Mouse (Mus musculus) testis, postnatal 14 days (tissue): ENCODE measurements around the gene Gm27029.
"Not testable (repeated sequence)": the region's sequence is repeated elsewhere in the genome, so short reads cannot be mapped to it uniquely, and the experiment has no call there.

ENCODE experiments used
- DNase-seq: peaks from one replicate; pipeline ENCODE4 v3.0.0; 2021; ENCODE audit warnings: low spot score

The Gm27029 gene

DNA sequence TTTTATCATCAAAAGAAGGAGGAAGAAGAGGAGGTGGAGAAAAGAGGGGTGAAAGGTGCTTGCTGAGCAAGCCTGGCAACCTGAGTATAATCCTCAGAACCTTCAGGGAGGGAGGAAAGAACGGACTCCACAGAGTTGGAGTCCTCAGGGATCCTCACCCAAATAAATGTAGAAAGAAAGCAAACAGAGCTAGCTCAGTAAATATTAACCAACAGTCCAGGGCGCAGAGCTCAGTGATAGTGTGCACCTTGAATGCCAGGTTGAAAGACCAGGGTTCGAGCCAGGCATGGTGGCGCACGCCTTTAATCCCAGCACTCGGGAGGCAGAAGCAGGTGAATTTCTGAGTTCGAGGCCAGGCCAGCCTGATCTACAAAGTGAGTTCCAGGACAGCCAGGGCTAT lies 31.0 kb upstream of the Gm27029 start:
- DNase-seq = no peak

DNA sequence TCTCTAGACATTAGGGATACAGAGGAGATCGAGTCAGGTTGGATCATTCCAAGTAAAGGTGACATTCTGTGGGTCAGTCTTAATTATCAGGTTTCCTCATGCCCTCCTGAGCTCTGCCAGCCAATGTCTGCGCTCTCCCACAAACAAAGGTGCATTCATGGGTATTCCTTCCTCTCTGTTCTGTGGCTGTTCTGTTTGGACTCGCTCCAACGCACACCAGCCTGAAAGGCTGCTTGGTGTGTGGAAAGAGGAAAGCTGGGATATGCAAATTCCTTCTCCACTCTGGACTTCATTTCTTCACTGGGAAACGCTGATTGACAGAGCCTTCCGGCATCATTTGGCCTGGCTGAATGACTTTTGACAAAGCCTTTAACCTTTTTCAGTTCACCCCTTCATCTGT lies 30.1 kb upstream of the Gm27029 start:
- no peak for DNase-seq

DNA sequence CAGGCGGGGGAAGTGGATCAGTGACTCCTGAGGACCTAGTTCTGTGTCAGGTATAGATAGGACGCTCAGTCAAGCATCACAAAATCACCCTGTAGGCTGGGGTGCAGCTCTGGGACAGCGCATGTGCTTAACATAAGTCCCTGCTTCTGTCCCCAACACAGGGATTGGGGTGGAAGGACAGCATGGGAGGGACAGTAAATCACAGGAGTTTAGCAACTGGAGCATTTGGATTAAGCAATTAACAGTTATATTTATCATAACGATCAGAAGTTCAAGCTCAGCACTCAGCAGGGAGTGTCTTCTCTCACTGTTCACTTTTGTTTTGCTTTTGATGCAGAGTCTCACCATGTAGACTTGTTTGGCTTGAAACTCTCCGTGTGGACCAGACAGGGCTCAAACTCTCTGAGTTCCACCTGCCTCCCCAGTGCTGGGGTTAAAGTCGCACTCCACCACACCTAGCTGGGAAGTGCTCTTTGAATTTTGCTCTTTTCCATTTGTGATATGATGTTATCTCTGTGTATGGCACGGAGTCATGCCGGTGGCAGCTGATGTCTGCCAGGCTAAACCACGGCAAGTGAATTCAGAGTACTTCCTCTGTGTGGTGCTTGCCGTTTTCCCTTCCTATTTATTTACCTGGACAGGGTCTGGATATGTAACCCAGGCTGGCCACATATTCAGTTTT lies 27.6 kb upstream of the Gm27029 start:
- DNase-seq = no peak

GRCm38 (mm10) chr11:101451536-101451935 lies 26.9 kb upstream of the Gm27029 start:
- no peak for DNase-seq

- no peak for DNase-seq
These were observed 25.8 kb upstream of the Gm27029 start for GRCm38 (mm10) chr11:101450394-101450793.

DNA sequence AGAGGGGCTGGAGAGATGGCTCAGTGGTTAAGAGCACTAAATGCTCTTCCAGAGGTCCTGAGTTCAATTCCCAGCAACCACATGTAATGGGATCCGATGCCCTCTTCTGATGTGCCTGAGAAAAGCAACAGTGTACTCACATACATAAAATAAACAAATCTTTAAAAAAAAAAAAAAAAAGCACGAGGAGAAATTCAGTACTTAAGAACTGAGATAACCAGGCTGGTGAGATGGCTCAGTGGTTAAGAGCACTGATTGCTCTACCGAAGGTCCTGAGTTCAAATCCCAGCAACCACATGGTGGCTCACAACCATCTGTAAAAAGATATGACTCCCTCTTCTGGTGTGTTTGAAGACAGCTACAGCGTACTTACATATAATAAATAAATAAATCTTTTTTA lies 25.0 kb upstream of the Gm27029 start:
- DNase-seq = not testable (repeated sequence)

- no peak for DNase-seq
These were observed 24.3 kb upstream of the Gm27029 start for GRCm38 (mm10) chr11:101448899-101449298.

DNA sequence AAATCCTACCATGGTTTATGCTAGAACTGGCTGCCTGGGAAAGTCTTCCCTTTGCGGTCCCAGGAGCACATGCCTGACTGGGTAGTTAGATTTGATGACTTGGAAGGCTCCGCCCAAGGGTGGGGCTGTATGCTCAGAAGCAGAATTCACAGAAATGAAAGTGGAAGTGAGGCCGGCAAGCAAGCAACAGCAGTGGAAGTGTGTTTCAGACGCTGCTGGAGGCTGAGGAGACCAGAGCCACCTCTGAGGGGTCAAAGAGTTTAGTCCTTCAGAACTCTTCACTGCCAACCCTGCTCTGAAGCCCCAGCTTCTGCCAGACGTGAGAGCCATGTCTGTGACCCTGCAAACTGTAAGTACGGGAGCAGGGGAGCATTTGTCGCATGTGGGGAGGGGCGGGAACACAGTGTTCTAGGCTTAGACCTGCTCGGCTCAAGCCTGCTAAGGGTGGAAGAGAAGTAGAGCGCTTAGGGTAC lies 23.7 kb upstream of the Gm27029 start, which contains the start of gene Ifi35:
Gene Ifi35, plus strand, starts transcription at position 134 of the 473 bp plus-strand sequence.
- peak; percentile 62 for DNase-seq

- no peak for DNase-seq
These were observed 23.2 kb upstream of the Gm27029 start for GRCm38 (mm10) chr11:101447786-101448185.

DNA sequence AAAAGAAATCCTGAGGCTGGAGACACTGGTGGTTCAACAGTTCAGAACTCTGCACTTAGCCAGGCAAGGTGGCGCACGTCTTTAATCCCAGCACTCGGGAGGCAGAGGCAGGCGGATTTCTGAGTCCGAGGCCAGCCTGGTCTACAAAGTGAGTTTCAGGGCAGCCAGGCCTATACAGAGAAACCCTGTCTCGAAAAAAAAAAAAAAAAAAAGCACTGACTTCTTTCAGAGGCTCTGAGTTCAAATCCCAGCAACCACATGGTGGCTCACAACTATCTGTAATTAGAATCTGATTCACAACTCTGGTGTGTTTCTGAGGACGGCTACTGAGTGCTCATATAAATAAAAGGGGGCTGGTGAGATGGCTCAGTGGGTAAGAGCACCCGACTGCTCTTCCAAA lies 22.3 kb upstream of the Gm27029 start:
- not testable (repeated sequence) for DNase-seq

GRCm38 (mm10) chr11:101446319-101446718 lies 21.7 kb upstream of the Gm27029 start:
- no peak for DNase-seq

DNA sequence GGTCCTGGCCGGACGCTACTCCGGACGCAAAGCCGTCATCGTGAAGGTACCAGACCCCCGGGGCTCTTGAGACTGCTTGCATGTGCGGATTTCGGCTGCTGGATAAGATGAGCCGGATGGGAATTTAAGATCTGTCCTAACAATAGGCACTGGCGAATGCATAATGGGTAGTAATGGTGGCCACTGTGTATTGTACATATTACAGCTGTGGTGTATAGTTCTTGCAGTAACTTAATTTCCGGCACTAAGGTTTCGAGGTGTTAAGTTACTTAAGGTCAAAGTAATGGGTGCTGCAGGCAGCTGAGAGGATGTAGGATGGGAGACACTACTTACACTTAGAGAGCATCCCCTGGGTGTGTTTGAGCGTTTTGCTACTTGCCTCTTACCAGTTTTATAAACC lies 18.2 kb upstream of the Gm27029 start:
- no peak for DNase-seq

GRCm38 (mm10) chr11:101442127-101442693 lies 17.6 kb upstream of the Gm27029 start, which contains the start of gene Rpl27:
TSS of gene Rpl27 (plus strand) at chr11:101442298.
- peak; percentile 99 for DNase-seq

- DNase-seq = not testable (repeated sequence)
These were observed 17.0 kb upstream of the Gm27029 start for GRCm38 (mm10) chr11:101441450-101442126.

DNA sequence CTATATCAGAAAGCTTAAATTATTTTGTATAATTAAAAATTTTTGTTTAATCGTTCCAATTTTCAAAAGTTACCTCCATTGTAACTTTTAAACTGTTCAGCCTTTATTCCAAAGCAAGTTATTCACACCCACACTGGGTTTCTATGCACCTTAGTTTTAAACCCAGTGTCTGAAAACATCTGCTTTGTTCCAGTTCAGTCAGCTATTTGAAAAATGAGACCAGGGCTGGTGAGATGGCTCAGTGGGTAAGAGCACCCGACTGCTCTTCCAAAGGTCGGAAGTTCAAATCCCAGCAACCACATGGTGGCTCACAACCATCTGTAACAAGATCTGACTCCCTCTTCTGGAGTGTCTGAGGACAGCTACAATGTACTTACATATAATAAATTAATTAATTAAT lies 13.4 kb upstream of the Gm27029 start:
- not testable (repeated sequence) for DNase-seq

DNA sequence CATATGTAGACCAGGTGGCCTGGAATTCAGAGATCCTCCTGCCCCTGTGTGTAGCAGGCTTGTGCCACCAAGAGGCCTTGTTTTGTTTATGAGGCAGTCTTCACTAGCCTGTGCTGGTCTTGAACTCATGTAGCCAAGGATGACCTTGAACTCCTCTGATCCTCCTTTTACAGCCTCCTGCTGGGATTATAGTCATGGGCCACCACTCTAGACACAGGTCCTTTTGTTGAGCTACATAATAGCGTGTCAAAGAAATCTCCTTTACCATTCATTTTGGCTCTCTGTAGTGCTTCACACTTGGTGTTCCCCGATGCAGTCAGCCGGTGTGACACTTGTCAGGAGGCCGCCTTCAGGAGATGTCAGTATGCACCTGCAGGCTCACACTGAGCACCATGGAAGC lies 12.3 kb upstream of the Gm27029 start:
- no peak for DNase-seq

- DNase-seq = no peak
These were observed 11.2 kb upstream of the Gm27029 start for GRCm38 (mm10) chr11:101435831-101436230.

GRCm38 (mm10) chr11:101433396-101433795 lies 8.8 kb upstream of the Gm27029 start:
- DNase-seq = no peak

- DNase-seq = no peak
These were observed 6.7 kb upstream of the Gm27029 start for GRCm38 (mm10) chr11:101431327-101431726.

DNA sequence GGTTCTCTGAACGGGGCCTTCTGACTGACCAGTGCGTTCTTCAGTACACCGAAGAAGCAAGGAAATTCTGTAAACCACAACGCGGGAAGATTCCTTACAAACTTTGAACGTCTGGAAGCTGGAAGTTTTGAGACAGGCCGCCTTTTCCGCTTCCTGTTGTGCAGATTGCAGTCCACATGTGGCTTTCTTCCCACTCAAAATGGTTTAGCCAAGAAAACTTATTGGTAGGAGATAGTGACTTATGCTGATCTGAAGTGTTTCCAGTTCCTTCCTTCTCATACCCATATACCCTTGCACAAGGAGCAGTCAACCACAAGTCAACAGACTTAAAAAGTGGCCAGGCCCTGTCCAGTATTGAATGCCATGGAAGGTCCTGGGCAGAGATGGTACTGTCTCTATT lies 1.6 kb upstream of the Gm27029 start:
- no peak for DNase-seq

- peak; percentile 97 for DNase-seq
These were observed 573 bp upstream of the Gm27029 start, which contains the start of the genes Rundc1 and Ptges3l for GRCm38 (mm10) chr11:101424925-101425813. TSS of gene Rundc1 (plus strand) at chr11:101425085. TSS of gene Ptges3l (minus strand) at chr11:101425333.

DNA sequence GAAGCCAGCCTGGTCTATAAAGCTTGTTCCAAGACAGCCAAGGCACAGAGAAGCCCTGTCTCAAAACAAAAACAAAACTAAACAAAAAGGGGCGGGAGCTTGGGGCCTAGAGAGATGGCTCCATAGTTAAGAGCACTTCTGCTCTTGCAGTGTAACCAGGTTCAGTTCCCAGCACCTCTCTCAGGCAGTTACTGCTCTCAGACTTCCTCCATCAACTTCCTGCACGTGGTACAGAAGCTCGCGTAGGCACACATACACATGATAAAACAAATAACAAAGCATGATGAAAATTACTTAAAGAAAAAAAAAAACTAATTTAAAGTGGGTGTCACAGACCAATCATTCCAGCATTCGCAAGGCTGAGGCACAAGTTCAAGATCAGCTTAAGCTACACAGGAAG lies 4.4 kb downstream of the Gm27029 start:
- no peak for DNase-seq
